Mouse (Mus musculus) limb, embryonic 14.5 days (tissue): ENCODE results near the gene Zbtb20. TPM values are rescaled to one million over a fixed set of nuclear protein-coding genes. Genes with fewer than 3 reads are reported as not detected.
A peak's percentile ranks its signal among the peaks of the same experiment; 100 is the strongest.

Experiments
- ATAC-seq: fragments of 200-750 bp; cut with Nextera tagmentation; 2 replicates; pipeline ENCODE4 v1.8.0; 2017; ENCODE audit warnings: low read depth, moderate number of reproducible peaks, moderate TSS enrichment; ENCODE audit not compliant: low FRiP score
- DNase-seq: peaks from one replicate; pipeline ENCODE4 v3.0.0-alpha.2; 2015; ENCODE audit warnings: low spot score
- H3K27ac ChIP-seq: fragments of 300-500 bp; sonication (generic); replicated peaks from 2 replicates; pipeline ENCODE4 v1.5.1; 2014; ENCODE audit warnings: low read depth, mild to moderate bottlenecking, low read length, moderate library complexity, mixed read lengths
- H3K27me3 ChIP-seq: fragments of 300-500 bp; sonication (generic); 2 replicates; pipeline ENCODE4 v1.6.1; 2014; ENCODE audit warnings: low read length, mixed read lengths; ENCODE audit not compliant: control insufficient read depth, insufficient read depth
- H3K36me3 ChIP-seq: fragments of 300-500 bp; sonication (generic); 2 replicates; pipeline ENCODE4 v1.6.1; 2014; ENCODE audit warnings: mild to moderate bottlenecking, low read length, moderate library complexity, mixed read lengths; ENCODE audit not compliant: control insufficient read depth, insufficient read depth
- H3K4me1 ChIP-seq: fragments of 300-500 bp; sonication (generic); 2 replicates; pipeline ENCODE4 v1.6.1; 2014; ENCODE audit warnings: antibody characterized with exemption, low read length, mixed read lengths; ENCODE audit not compliant: control insufficient read depth, insufficient read depth
- H3K4me2 ChIP-seq: fragments of 300-500 bp; sonication (generic); replicated peaks from 2 replicates; pipeline ENCODE4 v1.6.1; 2014; ENCODE audit warnings: low read depth, mild to moderate bottlenecking, low read length, moderate library complexity; ENCODE audit not compliant: severe bottlenecking
- H3K4me3 ChIP-seq: fragments of 300-500 bp; sonication (generic); replicated peaks from 2 replicates; pipeline ENCODE4 v1.5.1; 2014; ENCODE audit warnings: low read length
- H3K9ac ChIP-seq: fragments of 300-500 bp; sonication (generic); 2 replicates; pipeline ENCODE4 v1.6.1; 2014; ENCODE audit warnings: mild to moderate bottlenecking, low read depth, low read length, moderate library complexity; ENCODE audit not compliant: severe bottlenecking
- H3K9me3 ChIP-seq: fragments of 300-500 bp; sonication (generic); 2 replicates; pipeline ENCODE4 v1.6.1; 2016; ENCODE audit warnings: low read length; ENCODE audit not compliant: control insufficient read depth
- POLR2A ChIP-seq: fragments of 200-500 bp; IDR thresholded peaks from 2 replicates; pipeline ENCODE4 v1.8.0; 2012; ENCODE audit warnings: inconsistent platforms, mild to moderate bottlenecking, moderate library complexity, borderline replicate concordance; ENCODE audit not compliant: insufficient read depth, insufficient read length; ENCODE audit errors: extremely low read depth
- WGBS: fragments of 180-500 bp; shearing (Covaris S2); extraction: QIAGEN DNeasy Blood & Tissue Kit; methylation state at CpG from one replicate; pipeline ENCODE4 v1.1.7; 2014; 5-methylcytosine and 5-hydroxymethylcytosine counted together
- polyA plus RNA-seq, 2 experiments: library from polyadenylated mRNA; depleted of rRNA in 1 of 2; stranded (reverse) in 1 of 2; unstranded in 1 of 2; fragments of >200 nt; fragmentation: Nextera tagmentation in 1 of 2; extraction: Ambion mirVana in 1 of 2; gene quantifications; 2 replicates each; pipeline versions ENCODE4 v1.2.1 to v1.2.3; 2012 to 2014

Gene Zbtb20
- polyA plus RNA-seq, 2 experiments, result 2.5 to 17.6 TPM

- Histone ChIP-seq H3K4me1 (peaks cover 11% of the 10 kb centered on the region; the same call in 1 of the 2 replicates), H3K9me3 (no peaks in the 10 kb centered on the region), H3K27ac (no peak overlapping the region), H3K9ac (no peak overlapping the region), H3K4me2 (no peak overlapping the region), H3K36me3 (no peaks in the 10 kb centered on the region), H3K27me3 (no peaks in the 10 kb centered on the region), H3K4me3 (no peak overlapping the region)
- TF ChIP-seq POLR2A, result no peak
- DNase-seq (no peak), ATAC-seq (no peak)
- 86% methylated on average over 3 of the region's 3 CpGs for WGBS
Measured at GRCm38 (mm10) chr16:43359546-43359945, 483.9 kb downstream of the Zbtb20 start.

- Histone ChIP-seq H3K4me1 (peaks cover 11% of the 10 kb centered on the region; the same call in 1 of the 2 replicates), H3K4me3 (no peak overlapping the region), H3K36me3 (no peaks in the 10 kb centered on the region), H3K9ac (no peak overlapping the region), H3K27ac (no peak overlapping the region), H3K4me2 (no peak overlapping the region), H3K9me3 (no peaks in the 10 kb centered on the region), H3K27me3 (no peaks in the 10 kb centered on the region)
- DNase-seq (no peak), ATAC-seq (no peak)
- no peak for TF ChIP-seq POLR2A
- WGBS, result 95% methylated on average over 2 of the region's 2 CpGs
Measured at GRCm38 (mm10) chr16:43360112-43360511, 484.4 kb downstream of the Zbtb20 start.

GRCm38 (mm10) chr16:43360838-43361480, 485.3 kb downstream of the Zbtb20 start:
- H3K4me3 ChIP-seq, result no peak overlapping the region
- 81% methylated on average over 7 of the region's 7 CpGs for WGBS
- DNase-seq (no peak), ATAC-seq (no peak)
- no peak overlapping the region for H3K9ac ChIP-seq
- H3K36me3 ChIP-seq, result no peaks in the 10 kb centered on the region
- no peak overlapping the region for H3K4me2 ChIP-seq
- no peak overlapping the region for H3K27ac ChIP-seq
- no peak for TF ChIP-seq POLR2A
- peaks cover 11% of the 10 kb centered on the region; the same call in 1 of the 2 replicates for H3K4me1 ChIP-seq
- no peaks in the 10 kb centered on the region for H3K27me3 ChIP-seq
- no peaks in the 10 kb centered on the region for H3K9me3 ChIP-seq

GRCm38 (mm10) chr16:43362651-43363300, 487.1 kb downstream of the Zbtb20 start:
- no peak overlapping the region for H3K9ac ChIP-seq
- no peaks in the 10 kb centered on the region for H3K27me3 ChIP-seq
- peaks cover 11% of the 10 kb centered on the region; the same call in 1 of the 2 replicates for H3K4me1 ChIP-seq
- no peaks in the 10 kb centered on the region for H3K9me3 ChIP-seq
- H3K4me3 ChIP-seq, result no peak overlapping the region
- no peak overlapping the region for H3K27ac ChIP-seq
- H3K36me3 ChIP-seq, result no peaks in the 10 kb centered on the region
- H3K4me2 ChIP-seq, result no peak overlapping the region
- 0 out of 2 replicates have a peak, but pooled peaks have one; percentile 37 for ATAC-seq
- 66% methylated on average over 9 of the region's 9 CpGs for WGBS
- no peak for TF ChIP-seq POLR2A
- no peak for DNase-seq

GRCm38 (mm10) chr16:43363316-43363715, 487.6 kb downstream of the Zbtb20 start:
- no peak overlapping the region for H3K27ac ChIP-seq
- no peak overlapping the region for H3K4me3 ChIP-seq
- ATAC-seq, result no peak
- no peak overlapping the region for H3K4me2 ChIP-seq
- no peaks in the 10 kb centered on the region for H3K9me3 ChIP-seq
- H3K9ac ChIP-seq, result no peak overlapping the region
- TF ChIP-seq POLR2A, result no peak
- no peaks in the 10 kb centered on the region for H3K36me3 ChIP-seq
- WGBS, result 60% methylated on average over 6 of the region's 6 CpGs
- peaks cover 11% of the 10 kb centered on the region; the same call in 1 of the 2 replicates for H3K4me1 ChIP-seq
- DNase-seq, result no peak
- no peaks in the 10 kb centered on the region for H3K27me3 ChIP-seq
